Mouse (Mus musculus) forebrain, embryonic 13.5 days (tissue): ENCODE results near the gene Ssbp2. TPM values are rescaled to one million over a fixed set of nuclear protein-coding genes. Genes with fewer than 3 reads are reported as not detected.

Experiments
- ATAC-seq: fragments of 200-750 bp; cut with Nextera tagmentation; 2 replicates; pipeline ENCODE4 v1.8.0; 2017
- H3K27ac ChIP-seq: fragments of 300-500 bp; sonication (generic); 2 replicates; pipeline ENCODE4 v1.5.1; 2015; ENCODE audit warnings: inconsistent platforms, mild to moderate bottlenecking, moderate library complexity
- H3K27me3 ChIP-seq: fragments of 300-500 bp; sonication (generic); 2 replicates; pipeline ENCODE4 v1.6.1; 2015; ENCODE audit warnings: mild to moderate bottlenecking, inconsistent platforms
- H3K36me3 ChIP-seq: fragments of 300-500 bp; sonication (generic); 2 replicates; pipeline ENCODE4 v1.6.1; 2015; ENCODE audit warnings: mild to moderate bottlenecking, inconsistent platforms; ENCODE audit not compliant: poor library complexity, severe bottlenecking
- H3K4me1 ChIP-seq: fragments of 300-500 bp; sonication (generic); 2 replicates; pipeline ENCODE4 v1.6.1; 2015; ENCODE audit warnings: inconsistent platforms
- H3K4me2 ChIP-seq: fragments of 300-500 bp; sonication (generic); 2 replicates; pipeline ENCODE4 v1.6.1; 2015; ENCODE audit warnings: inconsistent platforms, mild to moderate bottlenecking, moderate library complexity
- H3K4me3 ChIP-seq: fragments of 300-500 bp; sonication (generic); 2 replicates; pipeline ENCODE4 v1.5.1; 2015; ENCODE audit warnings: mild to moderate bottlenecking, inconsistent platforms
- H3K9ac ChIP-seq: fragments of 300-500 bp; sonication (generic); 2 replicates; pipeline ENCODE4 v1.6.1; 2015; ENCODE audit warnings: mild to moderate bottlenecking, inconsistent platforms
- H3K9me3 ChIP-seq: fragments of 300-500 bp; sonication (generic); replicated peaks from 2 replicates; pipeline ENCODE4 v1.6.1; 2016; ENCODE audit warnings: inconsistent platforms
- WGBS: fragments of 180-500 bp; shearing (Covaris S2); methylation state at CpG from one replicate; pipeline ENCODE4 v1.1.7; 2015; 5-methylcytosine and 5-hydroxymethylcytosine counted together
- polyA plus RNA-seq: library from polyadenylated mRNA; unstranded; fragments of >200 nt; fragmentation: Nextera tagmentation; extraction: Ambion mirVana; gene quantifications from 2 replicates; pipeline ENCODE4 v1.2.1, GENCODE M21; 2015

Gene Ssbp2
- polyA plus RNA-seq, 1 experiment from 2014 or later: 202 TPM

DNA sequence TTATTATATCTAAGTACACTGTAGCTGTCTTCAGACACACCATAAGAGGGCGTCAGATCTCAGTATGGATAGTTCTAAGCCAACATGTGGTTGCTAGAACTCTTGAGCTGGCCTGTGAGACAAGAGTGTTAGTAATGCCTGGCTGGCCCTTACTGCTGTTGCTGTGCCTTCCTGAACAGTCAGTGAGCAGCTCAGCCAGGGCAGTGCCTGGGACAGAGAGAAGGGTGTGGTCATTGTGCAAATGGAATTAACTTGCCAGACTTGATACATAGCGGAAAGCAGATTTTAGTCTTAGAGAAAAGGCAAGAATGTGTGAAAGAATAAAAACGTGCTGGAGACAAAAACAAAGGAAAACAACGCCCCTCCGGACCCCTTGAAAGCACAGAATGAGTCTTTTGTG, 83.5 kb downstream of the Ssbp2 start:
- no peak for ATAC-seq

DNA sequence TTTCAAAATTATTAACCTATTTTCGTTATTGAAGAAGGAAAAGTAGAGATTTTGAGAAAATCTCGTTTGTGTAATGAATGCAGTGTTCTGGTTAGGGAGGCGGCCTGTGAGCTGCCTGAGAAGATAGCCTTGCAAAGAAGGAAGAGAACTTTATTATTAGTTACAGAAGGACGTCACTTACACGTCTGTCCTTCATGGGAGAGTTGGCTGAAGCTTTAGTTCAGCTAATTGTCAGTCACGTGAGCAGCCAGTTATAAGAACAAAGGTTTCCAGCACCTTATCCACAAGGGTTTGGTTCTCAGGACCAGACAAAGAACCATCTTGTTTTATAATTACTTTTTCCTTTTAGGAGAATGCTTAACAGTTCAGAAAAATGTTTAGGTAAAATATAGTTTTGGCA, 104.0 kb downstream of the Ssbp2 start:
- 40% methylated on average over 6 of the region's 6 CpGs for WGBS

More for the DNA sequence above, 83.5 kb downstream of the Ssbp2 start:
- Histone ChIP-seq H3K4me3 (no peak overlapping the region), H3K27ac (no peak overlapping the region), H3K9ac (no peak overlapping the region), H3K36me3 (peaks cover 31% of the 10 kb centered on the region), H3K4me1 (no peaks in the 10 kb centered on the region), H3K9me3 (no peaks in the 10 kb centered on the region), H3K27me3 (no peaks in the 10 kb centered on the region), H3K4me2 (no peak overlapping the region)
- WGBS: 52% methylated on average over 5 of the region's 5 CpGs

DNA sequence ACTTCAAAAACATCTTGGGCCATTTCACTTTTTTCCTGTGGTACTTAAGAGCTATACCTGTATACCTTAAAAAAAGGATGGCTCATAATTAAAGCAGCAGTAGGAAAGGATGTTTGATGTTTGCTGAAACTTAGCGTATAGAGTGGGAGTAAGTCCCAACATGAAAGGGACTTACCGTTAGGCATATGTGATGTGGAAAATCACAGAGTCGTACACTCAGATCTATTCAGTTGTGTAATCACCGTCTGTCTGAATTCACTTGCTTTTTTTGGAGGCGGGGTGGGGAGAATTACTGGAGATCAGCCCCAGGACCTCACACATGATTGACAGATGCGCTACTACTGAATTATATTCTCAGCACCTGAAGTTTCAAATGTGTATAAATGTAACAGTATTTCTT, 104.7 kb downstream of the Ssbp2 start:
- Histone ChIP-seq H3K27me3 (no peaks in the 10 kb centered on the region), H3K9ac (no peak overlapping the region), H3K9me3 (no peaks in the 10 kb centered on the region), H3K4me2 (no peak overlapping the region), H3K36me3 (peaks cover 15% of the 10 kb centered on the region; the same call in 1 of the 2 replicates), H3K4me1 (0 out of 2 replicates have a peak, but pooled peaks cover 5% of the 10 kb centered on the region), H3K27ac (no peak overlapping the region), H3K4me3 (no peak overlapping the region)
- ATAC-seq: no peak
- WGBS: 66% methylated on average over 6 of the region's 6 CpGs

More for the DNA sequence above, 104.0 kb downstream of the Ssbp2 start:
- H3K4me3 ChIP-seq: no peak overlapping the region
- H3K27ac ChIP-seq: no peak overlapping the region
- H3K4me2 ChIP-seq: no peak overlapping the region
- peaks cover 15% of the 10 kb centered on the region; the same call in 1 of the 2 replicates for H3K36me3 ChIP-seq
- 0 out of 2 replicates have a peak, but pooled peaks cover under 1% of the 10 kb centered on the region for H3K9me3 ChIP-seq
- no peak overlapping the region for H3K9ac ChIP-seq
- 0 out of 2 replicates have a peak, but pooled peaks cover 5% of the 10 kb centered on the region for H3K4me1 ChIP-seq
- ATAC-seq: no peak
- H3K27me3 ChIP-seq: no peaks in the 10 kb centered on the region

DNA sequence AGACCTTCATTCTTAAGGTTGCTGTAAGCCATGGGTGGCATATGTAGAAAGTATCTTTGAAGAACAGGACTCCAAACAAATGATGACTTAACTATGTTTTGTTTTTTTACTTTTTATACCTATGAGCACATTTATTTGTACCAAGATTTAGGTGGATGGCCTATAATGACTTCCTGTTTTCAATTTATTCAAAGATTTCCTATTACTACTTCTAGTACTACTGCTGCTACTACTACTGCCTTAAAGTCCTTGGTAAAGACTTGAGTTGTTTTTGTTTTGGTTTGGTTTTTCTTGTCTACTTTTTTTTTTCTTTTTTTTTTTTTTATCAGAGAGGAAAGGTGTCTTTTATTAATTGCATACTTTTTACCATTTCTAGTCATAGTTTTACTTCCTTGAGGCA, 121.4 kb downstream of the Ssbp2 start:
- H3K36me3 ChIP-seq: no peaks in the 10 kb centered on the region
- no peak overlapping the region for H3K4me2 ChIP-seq
- H3K9ac ChIP-seq: no peak overlapping the region
- no peaks in the 10 kb centered on the region for H3K4me1 ChIP-seq
- no peaks in the 10 kb centered on the region for H3K9me3 ChIP-seq
- no peak for ATAC-seq
- no peak overlapping the region for H3K4me3 ChIP-seq
- H3K27ac ChIP-seq: no peak overlapping the region
- H3K27me3 ChIP-seq: no peaks in the 10 kb centered on the region

DNA sequence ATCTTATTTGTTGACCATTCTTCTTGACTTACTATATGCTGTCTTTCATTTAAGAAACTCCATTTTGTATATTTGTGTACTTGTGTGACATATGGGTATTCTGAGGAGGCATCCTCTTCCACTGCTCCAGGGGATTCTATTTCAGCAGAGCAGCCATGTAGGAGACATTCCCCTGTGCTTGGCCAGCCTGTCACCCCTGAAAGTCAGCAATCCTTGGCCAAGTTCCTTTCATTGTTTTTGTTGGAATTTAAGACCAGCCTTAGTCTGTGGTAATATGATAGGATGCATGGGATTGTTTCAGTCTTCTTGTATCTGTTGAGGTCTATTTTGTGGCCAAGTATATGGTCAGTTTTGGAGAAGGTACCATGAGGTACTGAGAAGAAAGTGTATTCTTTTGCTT, 122.1 kb downstream of the Ssbp2 start:
- no peak overlapping the region for H3K27ac ChIP-seq
- no peak for ATAC-seq
- no peak overlapping the region for H3K4me3 ChIP-seq
- no peak overlapping the region for H3K9ac ChIP-seq
- H3K27me3 ChIP-seq: no peaks in the 10 kb centered on the region
- H3K36me3 ChIP-seq: no peaks in the 10 kb centered on the region
- H3K4me2 ChIP-seq: no peak overlapping the region
- H3K4me1 ChIP-seq: no peaks in the 10 kb centered on the region
- no peaks in the 10 kb centered on the region for H3K9me3 ChIP-seq

DNA sequence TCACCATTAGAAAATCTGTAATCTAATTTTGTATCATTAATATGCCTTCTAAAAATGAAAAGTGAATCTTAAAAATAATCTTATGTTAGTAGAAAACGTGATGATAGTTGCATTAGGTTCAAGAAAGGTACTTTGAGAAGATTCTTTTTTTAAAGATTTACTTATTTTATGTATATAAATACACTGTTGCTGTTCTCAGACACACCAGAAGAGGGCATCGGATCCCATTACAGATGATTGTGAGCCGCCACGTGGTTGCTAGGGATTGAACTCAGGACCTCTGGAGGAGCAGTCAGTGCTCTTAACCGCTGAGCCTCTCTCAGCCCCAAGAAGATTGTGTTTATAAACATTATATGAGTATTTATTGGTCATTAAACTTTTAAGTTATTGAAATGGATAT, 126.3 kb downstream of the Ssbp2 start:
- Histone ChIP-seq H3K27ac (no peak overlapping the region), H3K4me3 (no peak overlapping the region), H3K27me3 (no peaks in the 10 kb centered on the region), H3K4me1 (no peaks in the 10 kb centered on the region), H3K4me2 (no peak overlapping the region), H3K9ac (no peak overlapping the region), H3K36me3 (no peaks in the 10 kb centered on the region), H3K9me3 (no peaks in the 10 kb centered on the region)
- WGBS: 80% methylated on average over 5 of the region's 5 CpGs
- ATAC-seq: no peak

DNA sequence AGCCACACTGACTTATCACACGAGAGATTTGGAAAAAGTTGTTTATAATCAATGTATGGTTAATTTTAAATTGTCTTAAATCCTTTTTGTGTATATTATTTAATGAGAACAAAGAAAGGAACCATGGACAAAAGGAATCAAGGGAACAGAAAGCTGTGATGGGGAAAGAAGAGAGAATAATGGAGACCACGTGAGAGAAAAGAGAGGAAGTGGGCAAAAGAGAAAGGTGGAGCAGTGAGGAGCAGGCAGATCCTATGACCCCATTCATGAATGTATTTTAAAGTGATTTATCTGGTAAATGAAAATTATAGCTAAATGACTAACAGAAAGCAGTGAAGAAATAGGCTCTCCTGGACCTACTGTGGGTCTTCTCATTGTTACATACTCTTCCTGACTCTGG, 128.4 kb downstream of the Ssbp2 start:
- no peak for ATAC-seq
- no peak overlapping the region for H3K9ac ChIP-seq
- H3K4me2 ChIP-seq: no peak overlapping the region
- H3K36me3 ChIP-seq: no peaks in the 10 kb centered on the region
- WGBS: 8% methylated on average over 2 of the region's 2 CpGs
- no peak overlapping the region for H3K27ac ChIP-seq
- no peaks in the 10 kb centered on the region for H3K4me1 ChIP-seq
- H3K4me3 ChIP-seq: no peak overlapping the region
- H3K27me3 ChIP-seq: no peaks in the 10 kb centered on the region
- H3K9me3 ChIP-seq: no peaks in the 10 kb centered on the region

DNA sequence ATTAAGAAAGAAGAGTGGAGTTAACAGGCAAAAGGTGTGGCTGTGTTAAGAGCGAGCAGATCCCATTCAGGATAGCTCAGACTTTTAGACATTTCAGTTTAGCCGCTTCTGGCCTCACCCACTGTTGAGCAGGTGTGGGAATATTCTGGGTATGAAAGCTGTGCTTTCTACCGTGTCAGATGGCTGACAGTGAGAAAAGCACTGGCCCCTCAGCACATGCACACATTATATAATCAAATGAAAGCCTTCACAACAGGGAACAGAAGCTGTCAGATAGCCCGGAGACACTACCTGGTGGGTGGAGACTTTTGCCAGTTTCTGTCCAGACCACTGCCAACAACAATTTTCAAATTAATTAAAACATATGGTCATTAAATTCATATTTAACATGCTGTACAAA, 131.8 kb downstream of the Ssbp2 start:
- H3K9me3 ChIP-seq: no peaks in the 10 kb centered on the region
- no peak overlapping the region for H3K4me2 ChIP-seq
- 63% methylated on average over 4 of the region's 4 CpGs for WGBS
- H3K27me3 ChIP-seq: no peaks in the 10 kb centered on the region
- no peaks in the 10 kb centered on the region for H3K4me1 ChIP-seq
- H3K9ac ChIP-seq: no peak overlapping the region
- ATAC-seq: peak; percentile 58; the same call in 1 of the 2 replicates
- no peak overlapping the region for H3K27ac ChIP-seq
- no peak overlapping the region for H3K4me3 ChIP-seq
- no peaks in the 10 kb centered on the region for H3K36me3 ChIP-seq

DNA sequence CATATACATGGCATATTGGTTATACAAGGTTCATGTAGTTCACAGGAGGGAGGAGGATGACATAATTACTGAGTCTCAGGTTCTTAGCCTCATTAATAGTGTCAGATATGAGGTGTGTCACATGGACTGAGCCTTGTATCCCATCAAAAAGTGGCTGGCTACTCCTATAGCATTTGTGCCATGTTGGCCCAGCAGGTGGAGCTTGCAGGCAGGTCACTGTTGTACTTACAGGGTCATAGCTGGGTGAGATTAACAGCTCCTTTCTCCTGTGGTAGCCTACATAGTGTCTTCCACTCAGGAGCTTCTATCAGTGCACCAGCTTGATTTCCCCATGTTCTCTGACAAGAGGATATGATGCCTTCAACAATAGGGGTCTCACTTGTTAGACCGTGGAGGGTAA, 135.2 kb downstream of the Ssbp2 start:
- Histone ChIP-seq H3K27ac (no peak overlapping the region), H3K9me3 (no peaks in the 10 kb centered on the region), H3K36me3 (no peaks in the 10 kb centered on the region), H3K4me2 (no peak overlapping the region), H3K9ac (no peak overlapping the region), H3K4me3 (no peak overlapping the region), H3K4me1 (no peaks in the 10 kb centered on the region), H3K27me3 (no peaks in the 10 kb centered on the region)
- ATAC-seq: no peak
- 88% methylated on average over 1 of the region's 1 CpGs for WGBS

DNA sequence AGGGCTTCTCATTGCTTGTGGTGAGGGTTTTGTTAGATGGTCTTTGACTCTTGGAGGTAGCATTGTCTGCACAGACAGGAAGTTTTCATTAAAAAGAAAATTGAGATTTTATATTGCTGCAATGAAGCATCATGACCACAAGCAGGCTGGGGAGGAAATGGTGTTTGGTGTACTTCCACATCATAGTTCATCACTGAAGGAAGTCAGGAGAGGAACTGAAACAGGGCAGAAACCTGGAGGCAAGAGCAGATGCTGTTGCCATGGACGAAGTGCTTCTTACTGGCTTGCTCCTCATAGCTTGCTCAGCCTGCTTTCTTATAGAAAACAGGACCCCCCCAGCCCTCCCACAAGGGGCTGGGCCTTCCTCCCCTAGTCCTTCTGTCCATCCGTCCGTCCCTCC, 139.5 kb downstream of the Ssbp2 start:
- H3K27ac ChIP-seq: no peak overlapping the region
- no peaks in the 10 kb centered on the region for H3K4me1 ChIP-seq
- H3K4me2 ChIP-seq: no peak overlapping the region
- no peak overlapping the region for H3K9ac ChIP-seq
- no peak for ATAC-seq
- no peaks in the 10 kb centered on the region for H3K27me3 ChIP-seq
- WGBS: 96% methylated on average over 3 of the region's 3 CpGs
- H3K4me3 ChIP-seq: no peak overlapping the region
- H3K36me3 ChIP-seq: no peaks in the 10 kb centered on the region; the same call in 1 of the 2 replicates
- no peaks in the 10 kb centered on the region for H3K9me3 ChIP-seq

DNA sequence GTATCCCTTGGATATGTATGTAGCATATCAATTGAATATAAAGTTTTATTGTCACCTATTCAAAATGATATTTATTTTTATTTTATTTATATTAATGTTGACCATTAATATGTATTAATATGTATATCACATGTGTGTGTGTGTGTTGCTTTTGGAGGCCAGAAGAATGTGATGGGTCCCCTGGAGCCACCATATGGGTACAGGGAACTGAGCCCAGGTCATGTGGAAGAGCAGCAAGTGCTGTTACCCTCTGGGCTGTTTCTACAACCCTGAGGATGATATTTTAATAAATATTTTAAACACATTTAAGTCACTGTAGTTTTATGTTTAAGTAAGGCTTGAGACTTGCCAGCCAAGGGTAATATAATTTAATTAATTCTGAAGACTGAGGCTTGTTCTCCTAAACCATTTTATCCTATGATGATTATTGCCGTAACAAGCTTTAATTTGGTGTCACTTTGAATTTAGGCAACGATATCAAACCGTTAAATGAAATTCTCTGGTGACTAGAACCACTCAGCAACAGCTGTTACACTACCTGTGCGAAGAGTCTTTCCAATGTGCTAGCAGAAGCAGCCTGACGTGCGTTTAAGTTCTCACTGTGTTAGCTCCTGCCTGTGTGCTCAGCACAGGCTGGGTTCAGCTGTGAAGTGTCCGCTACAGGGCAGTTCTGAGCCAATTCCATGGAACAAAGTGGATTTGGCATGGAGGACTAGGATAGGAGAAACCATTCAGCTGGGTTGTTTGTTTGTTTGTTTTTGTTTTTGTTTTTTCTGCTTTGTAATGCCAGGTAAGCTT, 145.2 kb downstream of the Ssbp2 start:
- no peak overlapping the region for H3K4me2 ChIP-seq
- H3K27me3 ChIP-seq: no peaks in the 10 kb centered on the region
- no peak overlapping the region for H3K9ac ChIP-seq
- 87% methylated on average over 7 of the region's 7 CpGs for WGBS
- no peaks in the 10 kb centered on the region for H3K4me1 ChIP-seq
- no peaks in the 10 kb centered on the region for H3K9me3 ChIP-seq
- H3K4me3 ChIP-seq: no peak overlapping the region
- peaks cover 4% of the 10 kb centered on the region; the same call in 1 of the 2 replicates for H3K36me3 ChIP-seq
- H3K27ac ChIP-seq: no peak overlapping the region
- ATAC-seq: no peak

DNA sequence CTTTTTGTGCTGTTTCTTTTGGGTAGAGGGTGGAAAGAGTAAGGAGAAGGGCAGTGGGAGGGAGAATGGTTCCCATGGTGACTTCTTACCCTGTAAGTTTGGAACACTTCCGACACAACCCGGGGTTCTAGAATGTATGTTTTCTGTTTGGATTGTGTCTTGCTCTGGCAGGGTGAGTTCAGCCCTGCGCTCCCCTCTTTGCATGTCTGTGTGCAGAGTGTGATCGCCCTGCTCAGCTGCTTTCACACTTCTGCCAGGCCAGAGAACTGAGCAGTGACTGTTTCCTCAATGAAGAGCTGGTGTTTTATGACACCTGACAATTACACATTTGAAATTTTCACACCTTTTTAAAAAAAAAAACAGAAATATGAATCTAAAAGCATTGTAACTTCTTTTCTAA, 150.5 kb downstream of the Ssbp2 start:
- no peak overlapping the region for H3K27ac ChIP-seq
- H3K9ac ChIP-seq: no peak overlapping the region
- H3K4me3 ChIP-seq: no peak overlapping the region
- WGBS: 85% methylated on average over 4 of the region's 4 CpGs
- no peak for ATAC-seq
- no peaks in the 10 kb centered on the region for H3K9me3 ChIP-seq
- no peaks in the 10 kb centered on the region for H3K4me1 ChIP-seq
- no peaks in the 10 kb centered on the region for H3K27me3 ChIP-seq
- H3K36me3 ChIP-seq: 0 out of 2 replicates have a peak, but pooled peaks cover 4% of the 10 kb centered on the region
- no peak overlapping the region for H3K4me2 ChIP-seq

DNA sequence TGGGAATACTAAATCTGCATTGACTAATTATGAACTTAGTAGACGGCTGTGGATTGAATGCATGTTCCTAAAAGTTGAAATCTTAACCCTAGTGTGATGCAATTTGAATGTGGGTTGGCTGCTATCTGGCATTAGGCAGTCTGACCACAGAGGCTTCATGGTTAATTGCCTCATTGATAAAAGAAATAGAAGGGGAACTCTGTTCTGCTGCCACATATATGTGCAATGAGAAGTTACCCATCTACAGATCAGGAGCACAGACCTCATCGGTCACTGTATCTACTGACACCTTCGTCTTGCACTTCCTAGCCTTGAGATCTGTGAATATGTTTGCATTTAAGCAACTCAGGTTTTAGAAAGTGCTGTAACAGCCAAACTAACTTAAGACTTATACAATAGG, 151.8 kb downstream of the Ssbp2 start:
- Histone ChIP-seq H3K9ac (no peak overlapping the region), H3K9me3 (no peaks in the 10 kb centered on the region), H3K27ac (no peak overlapping the region), H3K4me1 (no peaks in the 10 kb centered on the region), H3K4me3 (no peak overlapping the region), H3K36me3 (0 out of 2 replicates have a peak, but pooled peaks cover 4% of the 10 kb centered on the region), H3K4me2 (no peak overlapping the region), H3K27me3 (no peaks in the 10 kb centered on the region)
- WGBS: 85% methylated on average over 3 of the region's 3 CpGs
- ATAC-seq: no peak
